Mouse (Mus musculus): ENCODE measurements around the gene Tent4a. TPM values are rescaled to one million over a fixed set of nuclear protein-coding genes. Genes with fewer than 3 reads are reported as not detected.

Gene Tent4a
- polyA plus RNA-seq, 1 experiment, result 7.8 TPM

DNA sequence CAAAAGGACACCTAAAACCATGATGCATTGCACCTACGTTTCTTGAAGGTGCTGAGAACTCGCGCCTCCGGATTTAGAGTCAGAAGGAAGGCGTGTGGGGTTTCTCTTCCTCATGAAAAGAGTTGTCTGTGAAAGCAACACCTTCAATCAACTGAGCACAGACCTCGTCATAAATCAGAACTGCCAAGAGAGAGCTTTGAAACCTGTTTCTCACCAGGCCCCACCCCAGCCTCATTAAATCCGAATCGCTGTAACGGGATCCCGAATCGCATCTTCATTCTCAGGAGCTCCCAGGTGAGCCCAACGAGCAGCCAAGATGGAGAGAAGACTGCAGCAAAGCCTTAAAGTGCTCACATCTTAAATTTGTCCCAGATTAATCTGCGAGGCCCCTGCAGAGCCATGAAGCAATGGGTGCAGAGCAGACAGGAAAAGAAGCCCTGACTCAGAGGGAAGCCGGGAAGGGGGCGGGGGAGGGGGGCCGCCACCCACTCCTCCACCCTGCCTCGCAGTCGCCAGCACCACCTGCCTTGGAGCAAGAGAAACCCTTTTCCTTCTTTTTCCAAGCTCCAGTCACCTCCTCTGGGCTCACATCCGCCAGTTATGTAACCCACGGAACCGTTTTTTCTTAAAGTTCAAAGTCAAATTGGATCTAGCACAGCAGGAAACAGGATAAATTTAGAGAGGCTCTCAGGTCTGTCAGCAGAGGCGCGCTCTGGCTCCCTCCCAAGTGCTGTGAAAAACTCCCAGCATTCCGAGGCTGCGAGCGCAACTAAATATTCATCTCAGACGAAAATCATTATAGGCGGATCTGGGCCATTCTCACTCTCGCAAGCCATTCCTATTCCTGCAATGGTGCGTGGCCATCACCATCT, 52.5 kb downstream of the Tent4a start:
- TF ChIP-seq POLR2A (IDR thresholded peaks at IDR 0.05; ENCODE audit: low read depth, low read length), result no peak
- Histone ChIP-seq H3K4me1 (ENCODE audit: control insufficient read depth, insufficient read depth, insufficient read length) (no peaks in the 10 kb centered on the region), H3K27me3 (ENCODE audit: control insufficient read depth, insufficient read depth, low read length) (no peaks in the 10 kb centered on the region), H3K4me3 (ENCODE audit: extremely low read depth, insufficient read depth, insufficient read length) (no peak overlapping the region), H3K36me3 (ENCODE audit: control insufficient read depth, insufficient read depth, low read length) (no peaks in the 10 kb centered on the region), H3K27ac (ENCODE audit: insufficient read depth, low read length) (no peak overlapping the region)
- WGBS, result 5% methylated on average over 30 of the region's 30 CpGs
- DNase-seq (ENCODE audit: low read depth in 1 of 2, low spot score in 2 of 2), result no peak

DNA sequence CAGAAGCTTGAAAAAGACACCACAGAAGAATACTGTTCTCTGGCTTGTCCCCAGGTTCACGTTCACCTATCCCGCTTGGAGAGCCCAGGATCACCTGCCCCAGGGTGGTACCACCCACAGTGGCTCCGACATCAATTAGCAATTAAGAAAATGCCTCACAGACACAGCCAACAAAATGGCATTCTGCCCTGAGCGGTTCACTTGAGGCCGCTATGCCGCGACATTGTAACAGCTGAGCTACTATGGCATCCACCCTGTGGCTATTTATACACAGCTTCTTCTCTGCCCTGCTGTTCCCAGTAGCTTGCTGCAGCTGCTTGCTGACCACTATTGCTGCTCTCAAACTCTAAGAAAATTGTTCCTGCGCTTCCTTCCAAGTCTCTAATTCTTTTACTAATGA, 53.4 kb downstream of the Tent4a start:
- H3K36me3 ChIP-seq (ENCODE audit: control insufficient read depth, insufficient read depth, low read length), result no peaks in the 10 kb centered on the region
- H3K27ac ChIP-seq (ENCODE audit: insufficient read depth, low read length), result no peak overlapping the region
- TF ChIP-seq CTCF (IDR thresholded peaks at IDR 0.05; ENCODE audit: extremely low read depth, insufficient read depth, insufficient read length, insufficient replicate concordance) (no peak), POLR2A (IDR thresholded peaks at IDR 0.05; ENCODE audit: low read depth, low read length) (no peak)
- no peaks in the 10 kb centered on the region for H3K4me1 ChIP-seq (ENCODE audit: control insufficient read depth, insufficient read depth, insufficient read length)
- DNase-seq (ENCODE audit: low read depth in 1 of 2, low spot score in 2 of 2), result no peak
- WGBS, result 26% methylated on average over 8 of the region's 8 CpGs
- no peak overlapping the region for H3K4me3 ChIP-seq (ENCODE audit: extremely low read depth, insufficient read depth, insufficient read length)
- H3K27me3 ChIP-seq (ENCODE audit: control insufficient read depth, insufficient read depth, low read length), result no peaks in the 10 kb centered on the region

DNA sequence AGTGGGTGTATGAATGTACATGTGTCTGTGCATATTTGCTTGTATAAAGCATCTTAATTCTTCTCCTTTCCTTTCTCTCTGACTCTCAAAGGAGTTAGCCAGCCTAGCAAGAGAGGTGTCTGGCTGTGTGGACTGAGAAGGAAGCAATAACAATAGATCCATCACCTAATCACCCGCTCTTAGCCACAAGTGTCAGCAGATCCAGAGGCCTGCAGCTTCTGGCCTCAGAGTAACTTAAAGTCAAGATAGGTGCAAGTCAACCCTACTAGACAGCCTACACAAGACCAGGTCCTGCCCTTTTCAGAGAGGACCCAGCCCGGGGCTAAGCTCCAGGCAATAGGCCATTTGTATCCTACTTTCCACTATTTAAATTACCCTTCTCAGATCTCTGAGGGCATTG, 54.5 kb downstream of the Tent4a start:
- no peak for TF ChIP-seq CTCF (IDR thresholded peaks at IDR 0.05; ENCODE audit: extremely low read depth, insufficient read depth, insufficient read length, insufficient replicate concordance)
- no peak for DNase-seq (ENCODE audit: low read depth in 1 of 2, low spot score in 2 of 2)
- H3K36me3 ChIP-seq (ENCODE audit: control insufficient read depth, insufficient read depth, low read length), result no peaks in the 10 kb centered on the region
- H3K4me1 ChIP-seq (ENCODE audit: control insufficient read depth, insufficient read depth, insufficient read length), result no peaks in the 10 kb centered on the region
- WGBS, result 94% methylated on average over 2 of the region's 2 CpGs
- H3K27me3 ChIP-seq (ENCODE audit: control insufficient read depth, insufficient read depth, low read length), result no peaks in the 10 kb centered on the region
- H3K27ac ChIP-seq (ENCODE audit: insufficient read depth, low read length), result no peak overlapping the region
- no peak overlapping the region for H3K4me3 ChIP-seq (ENCODE audit: extremely low read depth, insufficient read depth, insufficient read length)

DNA sequence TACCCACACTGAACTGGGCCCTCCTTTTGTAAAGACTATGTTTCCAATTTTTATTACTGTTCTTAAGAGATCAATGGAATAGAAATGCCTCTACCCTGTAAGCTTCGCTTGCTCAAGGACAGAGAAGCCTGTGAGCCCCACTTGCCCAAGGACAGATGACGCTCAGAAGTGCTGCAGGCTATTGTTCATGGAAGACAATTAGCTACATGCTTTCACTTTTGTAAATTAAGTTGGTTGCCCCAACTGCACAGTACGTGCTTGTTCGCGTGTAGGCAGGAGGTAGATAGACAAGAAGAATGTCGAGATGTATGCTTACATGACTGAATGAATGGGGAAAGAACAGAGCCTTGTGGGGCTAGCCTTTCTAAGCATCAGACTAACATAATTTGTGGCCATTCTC, 55.7 kb downstream of the Tent4a start:
- H3K4me1 ChIP-seq (ENCODE audit: control insufficient read depth, insufficient read depth, insufficient read length), result no peaks in the 10 kb centered on the region
- no peaks in the 10 kb centered on the region for H3K36me3 ChIP-seq (ENCODE audit: control insufficient read depth, insufficient read depth, low read length)
- DNase-seq (ENCODE audit: low read depth in 1 of 2, low spot score in 2 of 2), result no peak
- TF ChIP-seq POLR2A (IDR thresholded peaks at IDR 0.05; ENCODE audit: low read depth, low read length) (no peak), CTCF (IDR thresholded peaks at IDR 0.05; ENCODE audit: extremely low read depth, insufficient read depth, insufficient read length, insufficient replicate concordance) (no peak)
- H3K27me3 ChIP-seq (ENCODE audit: control insufficient read depth, insufficient read depth, low read length), result no peaks in the 10 kb centered on the region
- WGBS, result 89% methylated on average over 6 of the region's 6 CpGs
- no peak overlapping the region for H3K4me3 ChIP-seq (ENCODE audit: extremely low read depth, insufficient read depth, insufficient read length)
- H3K27ac ChIP-seq (ENCODE audit: insufficient read depth, low read length), result no peak overlapping the region

DNA sequence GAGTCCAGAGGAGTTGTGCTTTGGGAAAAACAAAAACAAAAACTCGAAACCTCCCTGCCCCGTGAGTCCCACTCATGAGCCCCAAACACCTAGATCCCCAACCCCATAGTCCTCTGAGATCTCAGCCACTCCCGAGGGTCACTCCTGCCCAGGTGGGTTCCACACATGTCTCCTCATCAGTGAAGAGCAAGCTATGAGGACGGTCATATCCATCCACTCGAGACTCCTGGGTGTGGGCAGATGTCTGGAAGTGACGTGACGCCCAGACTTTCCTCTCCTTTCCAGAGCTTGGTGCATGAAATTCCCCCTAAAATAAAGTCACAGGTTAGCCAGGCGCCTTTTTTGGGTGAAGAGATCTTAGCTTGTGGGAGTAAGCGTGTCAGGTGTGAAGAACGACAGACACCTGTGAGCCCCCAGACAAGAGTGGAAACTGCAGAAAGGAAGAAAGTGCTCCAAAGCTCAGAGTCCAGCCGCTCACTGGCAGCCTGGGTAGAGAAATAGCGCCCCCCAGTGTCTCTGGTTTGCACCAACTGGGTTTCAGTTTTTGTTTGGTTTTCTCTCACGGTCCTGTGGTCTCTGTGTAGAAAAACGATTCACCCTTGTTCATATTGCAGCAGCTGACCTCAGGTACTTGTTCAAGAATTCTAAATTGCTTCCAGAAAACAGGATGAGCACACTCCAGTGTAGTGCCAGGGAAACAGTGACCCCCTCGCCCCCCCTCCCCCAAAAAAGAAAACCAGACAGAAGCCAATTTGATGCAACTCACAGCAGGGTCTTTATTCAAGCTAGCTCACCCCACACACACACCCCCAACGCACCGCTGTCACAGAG, 73.6 kb downstream of the Tent4a start:
- no peak for DNase-seq (ENCODE audit: low read depth in 1 of 2, low spot score in 2 of 2)
- WGBS, result 50% methylated on average over 17 of the region's 17 CpGs
- no peak overlapping the region for H3K27ac ChIP-seq (ENCODE audit: insufficient read depth, low read length)
- no peaks in the 10 kb centered on the region for H3K4me1 ChIP-seq (ENCODE audit: control insufficient read depth, insufficient read depth, insufficient read length)
- TF ChIP-seq CTCF (IDR thresholded peaks at IDR 0.05; ENCODE audit: extremely low read depth, insufficient read depth, insufficient read length, insufficient replicate concordance), result no peak
- TF ChIP-seq POLR2A (IDR thresholded peaks at IDR 0.05; ENCODE audit: low read depth, low read length), result no peak
- H3K36me3 ChIP-seq (ENCODE audit: control insufficient read depth, insufficient read depth, low read length), result no peaks in the 10 kb centered on the region
- H3K4me3 ChIP-seq (ENCODE audit: extremely low read depth, insufficient read depth, insufficient read length), result no peak overlapping the region
- no peaks in the 10 kb centered on the region for H3K27me3 ChIP-seq (ENCODE audit: control insufficient read depth, insufficient read depth, low read length)

DNA sequence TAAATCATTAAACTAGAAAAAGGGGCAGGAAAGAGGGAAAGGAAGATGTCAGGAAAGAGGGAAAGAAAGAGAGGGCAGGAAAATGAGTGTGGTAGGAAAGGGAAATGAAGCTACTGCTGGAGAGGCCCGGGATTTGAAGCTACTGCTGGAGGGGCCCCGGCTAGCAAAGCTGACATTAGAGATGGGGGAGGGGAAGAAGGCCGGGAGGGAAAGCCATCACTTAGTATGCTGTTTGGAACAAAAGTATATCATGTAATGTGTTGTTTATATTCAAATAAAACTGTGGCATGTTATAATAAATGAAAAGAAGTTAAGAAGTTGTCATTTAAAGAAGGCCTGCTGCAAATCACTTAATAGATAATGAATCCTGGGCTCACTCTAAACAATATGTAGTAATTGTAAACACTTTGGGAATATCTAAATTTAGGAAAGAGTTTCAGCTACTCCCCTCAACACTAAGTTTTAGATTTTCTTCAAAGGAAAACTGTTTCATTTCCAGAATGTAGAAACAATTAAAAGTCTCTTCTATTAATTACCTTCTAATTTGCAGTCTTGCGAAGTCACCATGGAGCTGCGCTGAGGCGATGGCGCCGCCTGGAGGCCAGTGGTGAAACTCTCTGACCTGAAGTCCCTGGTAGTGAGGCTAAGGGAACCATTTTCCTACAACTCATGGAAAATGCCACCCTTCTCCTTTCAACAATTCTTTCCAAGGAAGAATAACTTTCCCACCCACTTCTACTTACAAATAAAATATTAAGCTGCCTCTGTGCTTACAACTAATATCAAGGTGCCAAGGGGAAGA, 74.6 kb downstream of the Tent4a start:
- H3K27me3 ChIP-seq (ENCODE audit: control insufficient read depth, insufficient read depth, low read length), result no peaks in the 10 kb centered on the region
- H3K27ac ChIP-seq (ENCODE audit: insufficient read depth, low read length), result no peak overlapping the region
- no peak for TF ChIP-seq CTCF (IDR thresholded peaks at IDR 0.05; ENCODE audit: extremely low read depth, insufficient read depth, insufficient read length, insufficient replicate concordance)
- no peak for TF ChIP-seq POLR2A (IDR thresholded peaks at IDR 0.05; ENCODE audit: low read depth, low read length)
- no peaks in the 10 kb centered on the region for H3K4me1 ChIP-seq (ENCODE audit: control insufficient read depth, insufficient read depth, insufficient read length)
- DNase-seq (ENCODE audit: low read depth in 1 of 2, low spot score in 2 of 2), result no peak
- no peaks in the 10 kb centered on the region for H3K36me3 ChIP-seq (ENCODE audit: control insufficient read depth, insufficient read depth, low read length)
- WGBS, result 27% methylated on average over 8 of the region's 8 CpGs
- no peak overlapping the region for H3K4me3 ChIP-seq (ENCODE audit: extremely low read depth, insufficient read depth, insufficient read length)
